Mouse (Mus musculus): ENCODE measurements around the gene Kmt2d. TPM values are rescaled to one million over a fixed set of nuclear protein-coding genes. Genes with fewer than 3 reads are reported as not detected.
A peak's percentile ranks its signal among the peaks of the same experiment; 100 is the strongest.

The Kmt2d gene
- polyA plus RNA-seq, 1 experiment from 2014 or later = 12.5 TPM

DNA sequence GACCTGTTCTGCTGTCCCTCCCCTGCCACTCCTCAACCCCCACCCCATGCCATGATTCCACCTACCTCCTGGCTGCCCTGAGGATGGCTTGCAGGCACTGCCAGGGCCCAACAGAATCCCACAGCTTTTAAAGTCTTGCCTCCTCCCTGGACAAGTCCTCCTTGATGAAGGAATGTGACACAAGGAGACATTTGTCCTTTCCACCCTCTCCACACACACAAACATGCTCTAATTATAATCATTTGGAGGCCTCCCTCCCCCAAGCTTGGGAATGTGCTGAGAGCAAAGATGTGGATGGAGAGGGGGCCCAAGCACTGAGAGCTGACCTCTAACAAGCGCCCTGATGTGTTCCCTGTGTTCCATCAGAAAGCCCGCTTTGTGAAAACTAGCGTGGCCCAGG lies 61.6 kb downstream of the Kmt2d start, which contains the start of gene Ddn:
Ddn (minus strand) TSS at position 101 of the 400 bp plus-strand sequence.
- Histone ChIP-seq H3K27ac (no peak within 1 kb of the TSS), H3K4me2 (replicated peaks) (peak within 1 kb of the TSS; percentile 80; the same call in 1 of the 2 replicates)
- ATAC-seq (ENCODE audit: low FRiP score) = no peak

DNA sequence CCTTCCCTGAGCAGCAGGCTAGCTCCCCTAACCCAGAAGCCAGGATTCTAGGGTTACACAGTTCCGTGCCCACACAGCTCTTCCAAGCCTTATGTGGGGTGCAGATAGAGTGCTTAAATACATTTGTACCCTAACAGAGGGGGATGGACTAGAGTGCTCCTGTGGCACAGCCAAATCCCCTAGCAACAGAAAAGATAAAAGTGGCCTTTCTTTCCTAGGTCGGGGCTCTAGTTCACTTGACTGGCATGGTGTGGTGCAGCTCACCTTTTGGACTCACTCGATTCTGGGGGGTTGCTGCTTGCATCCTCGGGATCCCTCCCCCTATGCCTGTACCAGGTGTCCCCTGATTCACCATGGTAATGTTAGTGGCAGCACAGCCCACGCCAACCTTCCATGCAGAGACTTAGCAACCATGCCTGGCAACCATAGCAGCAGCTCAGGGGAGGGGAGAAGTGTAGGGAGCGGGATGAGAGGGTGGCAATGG lies 62.3 kb downstream of the Kmt2d start:
- 0 out of 2 replicates have a peak overlapping the region, but pooled peaks have one; percentile 43 for H3K4me3 ChIP-seq
- H3K9ac ChIP-seq = no peak overlapping the region
- peaks cover 22% of the 10 kb centered on the region for H3K36me3 ChIP-seq
- no peak for ATAC-seq (ENCODE audit: low FRiP score)
- H3K4me2 ChIP-seq (replicated peaks) = no peak overlapping the region
- no peak overlapping the region for H3K27ac ChIP-seq
- H3K4me1 ChIP-seq = peaks cover 36% of the 10 kb centered on the region
- WGBS = 2% methylated on average over 6 of the region's 6 CpGs
- H3K27me3 ChIP-seq = peaks cover 72% of the 10 kb centered on the region
- no peaks in the 10 kb centered on the region for H3K9me3 ChIP-seq (replicated peaks)

More for the DNA sequence above, 61.6 kb downstream of the Kmt2d start, which contains the start of gene Ddn:
- no peak within 1 kb of the TSS for H3K9ac ChIP-seq
- H3K4me3 ChIP-seq = peak within 1 kb of the TSS; percentile 43; the same call in 1 of the 2 replicates
- H3K27me3 ChIP-seq = peaks cover 65% of the 10 kb centered on the region
- H3K4me1 ChIP-seq = peaks cover 36% of the 10 kb centered on the region
- no peaks in the 10 kb centered on the region for H3K9me3 ChIP-seq (replicated peaks)
- peaks cover 29% of the 10 kb centered on the region for H3K36me3 ChIP-seq
- 38% methylated on average over 3 of the region's 3 CpGs for WGBS

DNA sequence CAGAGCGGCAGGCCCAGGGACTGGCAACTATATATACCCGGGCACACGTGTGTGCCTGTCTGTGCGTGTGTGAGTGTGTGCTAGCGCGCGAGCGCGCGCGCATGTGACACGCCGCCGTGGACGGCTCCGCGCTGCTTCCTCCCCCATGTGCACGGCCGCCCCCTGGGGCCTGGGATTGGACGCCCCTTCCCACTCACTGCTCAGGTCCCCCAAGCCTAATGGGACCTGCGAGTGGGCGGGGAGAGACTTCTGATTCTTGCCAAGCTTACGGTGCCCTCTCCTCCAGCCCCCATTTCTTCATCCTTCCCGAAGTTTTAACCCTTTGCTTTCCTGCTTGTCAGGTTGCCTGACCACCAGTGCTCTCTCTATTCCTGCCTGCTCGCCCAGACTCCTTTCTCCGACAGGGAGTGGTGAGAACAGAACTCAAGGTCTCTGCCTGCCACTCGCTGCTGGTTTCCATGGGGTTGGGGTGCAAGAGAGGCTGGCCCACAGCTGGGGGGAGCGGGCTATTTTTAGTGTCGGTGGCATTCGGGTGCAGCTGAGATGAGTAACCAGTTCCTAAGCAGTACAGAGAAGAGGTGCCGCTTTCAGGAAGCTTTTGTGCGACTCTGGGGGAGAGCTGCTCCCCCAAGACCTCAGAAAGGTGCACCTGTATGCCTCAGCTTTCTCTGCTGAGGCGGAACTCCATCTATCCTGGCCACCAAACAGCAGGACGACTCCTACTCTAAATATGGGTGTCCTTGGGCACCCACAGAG lies 62.9 kb downstream of the Kmt2d start:
- Histone ChIP-seq H3K27ac (no peak overlapping the region), H3K9me3 (replicated peaks) (no peaks in the 10 kb centered on the region), H3K4me2 (replicated peaks) (peak overlapping the region; percentile 80), H3K9ac (peak overlapping the region; percentile 20; the same call in 1 of the 2 replicates), H3K36me3 (peaks cover 15% of the 10 kb centered on the region), H3K4me1 (peaks cover 40% of the 10 kb centered on the region), H3K27me3 (peaks cover 78% of the 10 kb centered on the region), H3K4me3 (peak overlapping the region; percentile 43)
- WGBS = 2% methylated on average over 34 of the region's 34 CpGs
- no peak for ATAC-seq (ENCODE audit: low FRiP score)

DNA sequence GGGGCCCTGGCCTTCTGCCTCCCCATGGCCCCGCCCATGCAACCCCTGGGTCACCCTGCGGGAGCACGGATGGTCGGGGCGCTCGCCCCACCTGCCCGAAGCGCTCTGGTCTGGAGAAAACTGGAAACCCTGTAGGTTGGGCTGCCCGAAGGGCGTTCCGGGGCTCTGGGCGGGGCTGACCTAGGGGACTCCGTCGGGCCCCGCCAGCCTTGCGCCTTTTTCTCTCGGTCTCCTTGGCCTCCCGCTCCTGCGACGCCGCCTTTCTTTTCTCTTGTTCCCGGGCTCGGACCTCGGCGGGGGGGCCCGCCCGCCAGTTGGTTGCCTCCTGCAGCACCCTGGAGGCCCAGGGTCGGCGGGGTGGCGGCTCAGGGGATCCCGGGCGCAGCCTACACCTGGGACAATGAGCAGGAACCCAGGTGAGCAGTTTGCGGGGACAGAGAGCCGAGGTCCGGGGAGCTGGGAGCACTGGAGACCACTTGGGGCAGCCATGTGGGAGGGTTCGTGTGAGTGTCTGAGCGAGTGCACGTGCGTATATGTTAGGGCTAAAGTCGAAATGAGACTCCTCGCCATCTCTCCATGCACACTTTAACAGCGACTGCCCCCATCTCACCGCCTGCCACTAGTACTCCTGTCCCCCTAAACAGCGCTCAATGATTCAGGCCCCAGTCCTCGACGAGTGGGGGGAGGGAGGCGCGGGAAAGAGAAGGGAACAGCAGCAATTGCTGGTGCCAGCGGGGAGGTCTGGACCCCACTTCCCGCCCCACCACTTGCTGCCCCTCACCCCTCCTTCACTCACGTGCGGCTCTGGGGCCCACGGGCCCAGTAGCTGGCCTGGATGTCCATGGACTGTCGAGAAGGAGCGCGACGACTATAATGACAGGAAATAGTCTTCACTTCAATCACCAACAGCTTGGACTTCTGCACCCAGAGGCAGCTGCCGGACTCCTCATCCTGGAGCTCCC lies 63.9 kb downstream of the Kmt2d start:
- Histone ChIP-seq H3K4me3 (peak overlapping the region; percentile 43), H3K9ac (peak overlapping the region; percentile 29), H3K27me3 (peaks cover 88% of the 10 kb centered on the region), H3K27ac (no peak overlapping the region), H3K4me2 (replicated peaks) (peak overlapping the region; percentile 80), H3K4me1 (peaks cover 41% of the 10 kb centered on the region), H3K36me3 (peaks cover 9% of the 10 kb centered on the region; the same call in 1 of the 2 replicates), H3K9me3 (replicated peaks) (no peaks in the 10 kb centered on the region)
- WGBS = under 1% methylated on average over 58 of the region's 58 CpGs
- 0 out of 2 replicates have a peak, but pooled peaks have one; percentile 7 for ATAC-seq (ENCODE audit: low FRiP score)

DNA sequence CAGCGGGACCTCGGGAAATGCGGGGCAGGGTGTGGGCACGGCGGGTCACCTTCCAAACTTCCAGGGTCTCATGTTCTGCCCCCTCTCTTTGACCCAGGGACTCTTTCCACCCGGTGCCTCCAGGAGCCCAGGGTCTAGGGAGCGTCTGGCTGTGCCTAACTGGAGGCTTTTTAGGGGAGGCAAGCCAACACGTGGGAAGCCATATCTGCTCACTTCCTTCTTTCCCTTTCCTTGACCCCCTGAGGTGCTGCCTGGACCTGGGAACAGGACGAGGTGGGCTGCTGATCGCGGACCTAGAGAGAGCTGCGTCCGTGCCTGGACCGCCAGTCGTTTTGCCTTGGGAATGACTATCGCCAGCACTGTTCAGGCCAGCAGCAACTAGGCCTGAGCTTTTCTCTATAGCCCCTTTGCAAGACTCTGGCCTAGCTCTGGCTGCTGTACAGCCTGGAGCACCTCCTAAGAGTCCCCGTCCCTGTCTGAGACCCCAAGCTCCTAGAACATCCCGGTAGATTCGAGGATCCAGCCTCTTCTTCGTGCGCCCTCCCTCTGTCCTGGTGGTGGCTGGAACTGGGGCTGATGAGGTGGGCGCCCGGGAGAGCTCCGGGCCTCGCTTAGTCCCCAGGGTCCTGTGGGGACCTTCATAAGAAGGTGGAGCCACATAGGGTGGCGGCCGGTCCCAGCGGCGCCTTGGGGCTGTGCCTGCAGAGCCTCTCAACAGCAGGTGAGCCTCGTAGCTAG lies 64.8 kb downstream of the Kmt2d start:
- Histone ChIP-seq H3K9ac (peak overlapping the region; percentile 29; the same call in 1 of the 2 replicates), H3K36me3 (peaks cover 6% of the 10 kb centered on the region; the same call in 1 of the 2 replicates), H3K4me2 (replicated peaks) (peak overlapping the region; percentile 80), H3K4me1 (peaks cover 41% of the 10 kb centered on the region), H3K27ac (no peak overlapping the region), H3K9me3 (replicated peaks) (no peaks in the 10 kb centered on the region), H3K27me3 (peaks cover 96% of the 10 kb centered on the region), H3K4me3 (peak overlapping the region; percentile 43)
- no peak; the same call in 1 of the 2 replicates for ATAC-seq (ENCODE audit: low FRiP score)
- 3% methylated on average over 30 of the region's 30 CpGs for WGBS

DNA sequence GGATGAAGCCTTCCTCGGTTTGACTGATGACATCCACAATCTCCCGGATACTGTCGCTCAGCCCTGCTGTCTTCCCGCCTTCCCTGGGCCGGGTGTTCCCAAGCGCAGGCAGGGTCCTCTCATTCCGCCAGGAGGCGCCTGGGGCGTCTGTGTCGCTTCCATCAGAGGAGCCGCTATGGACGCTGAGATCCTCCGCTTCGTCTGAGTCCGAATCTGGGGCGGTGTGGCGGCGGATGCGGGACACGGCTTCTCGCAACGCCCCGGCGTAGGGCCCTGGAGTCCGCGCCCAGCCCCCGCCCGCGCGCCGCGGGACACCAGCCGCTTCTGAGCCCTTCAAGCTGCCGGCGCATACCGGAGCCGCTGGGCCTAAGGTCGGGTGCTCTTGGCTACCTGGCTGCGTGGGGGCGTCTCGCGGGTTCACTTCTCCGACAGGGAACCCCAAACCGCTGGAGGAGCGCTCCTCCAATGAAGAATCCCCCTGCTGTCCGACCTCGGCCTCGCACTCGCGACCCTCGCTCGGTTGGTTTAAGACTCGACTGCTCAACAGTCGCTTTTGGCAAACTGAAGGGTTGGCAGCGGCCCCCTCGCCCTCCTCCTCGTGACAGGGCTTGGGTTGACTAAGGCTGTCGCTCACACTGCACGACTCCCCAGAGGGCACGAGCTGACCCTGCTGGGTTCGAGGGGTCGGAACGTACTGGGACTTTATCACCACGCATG lies 65.5 kb downstream of the Kmt2d start:
- no peaks in the 10 kb centered on the region for H3K9me3 ChIP-seq (replicated peaks)
- no peaks in the 10 kb centered on the region for H3K36me3 ChIP-seq
- H3K27ac ChIP-seq = peak overlapping the region; percentile 12; the same call in 1 of the 2 replicates
- WGBS = under 1% methylated on average over 64 of the region's 64 CpGs
- H3K4me3 ChIP-seq = peak overlapping the region; percentile 43
- ATAC-seq (ENCODE audit: low FRiP score) = no peak
- peaks cover 97% of the 10 kb centered on the region for H3K27me3 ChIP-seq
- peak overlapping the region; percentile 62 for H3K9ac ChIP-seq
- H3K4me2 ChIP-seq (replicated peaks) = peak overlapping the region; percentile 80
- peaks cover 41% of the 10 kb centered on the region for H3K4me1 ChIP-seq

DNA sequence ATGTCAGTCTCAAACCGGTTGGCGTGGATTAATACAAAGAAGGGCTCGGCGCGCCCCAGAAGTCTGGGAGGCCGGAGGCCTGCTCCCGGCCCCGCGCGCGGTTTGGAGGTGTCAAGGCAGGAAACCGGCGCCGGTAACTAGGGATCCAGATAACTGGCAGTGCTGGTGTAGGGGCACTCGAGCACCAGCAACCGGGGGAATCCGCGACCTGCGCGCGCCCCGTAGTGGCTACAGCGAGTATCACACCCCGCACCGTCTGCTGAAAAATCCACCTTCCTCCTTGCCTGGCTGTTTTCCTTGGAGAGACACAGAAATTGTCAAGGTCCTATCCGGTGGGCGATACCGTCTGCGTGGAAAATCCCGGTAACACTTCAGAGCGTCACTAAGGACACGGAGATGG lies 67.0 kb downstream of the Kmt2d start:
- ATAC-seq (ENCODE audit: low FRiP score) = no peak
- H3K27ac ChIP-seq = no peak overlapping the region
- whole genome bisulfite sequencing = under 1% methylated on average over 32 of the region's 32 CpGs
- H3K4me2 ChIP-seq (replicated peaks) = peak overlapping the region; percentile 21
- H3K9me3 ChIP-seq (replicated peaks) = no peaks in the 10 kb centered on the region
- peaks cover 100% of the 10 kb centered on the region for H3K27me3 ChIP-seq
- no peaks in the 10 kb centered on the region for H3K36me3 ChIP-seq
- no peak overlapping the region; the same call in 1 of the 2 replicates for H3K9ac ChIP-seq
- H3K4me1 ChIP-seq = peaks cover 41% of the 10 kb centered on the region
- no peak overlapping the region for H3K4me3 ChIP-seq

DNA sequence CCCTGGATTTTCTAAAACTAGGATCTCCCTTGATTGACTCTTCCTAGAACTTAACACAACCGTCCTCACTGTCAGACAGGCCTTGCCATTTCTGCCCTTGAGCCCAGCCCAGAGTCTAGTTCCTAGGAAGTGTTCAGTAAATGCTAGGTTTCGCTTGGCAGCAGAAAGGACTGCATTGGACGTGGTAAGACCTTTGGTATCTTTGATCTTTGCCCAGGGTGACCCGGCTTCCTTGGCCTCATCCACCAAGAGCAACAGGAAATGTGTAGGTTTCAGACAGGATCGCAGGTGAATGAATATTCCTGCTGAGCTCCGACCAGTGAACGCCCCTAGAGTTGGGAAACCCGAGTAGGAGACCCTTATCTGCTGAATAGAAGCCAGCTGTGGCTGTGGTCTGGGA lies 68.1 kb downstream of the Kmt2d start:
- Histone ChIP-seq H3K36me3 (no peaks in the 10 kb centered on the region), H3K4me3 (no peak overlapping the region), H3K27ac (no peak overlapping the region), H3K4me1 (peaks cover 46% of the 10 kb centered on the region), H3K9me3 (replicated peaks) (no peaks in the 10 kb centered on the region), H3K27me3 (peaks cover 100% of the 10 kb centered on the region), H3K4me2 (replicated peaks) (no peak overlapping the region), H3K9ac (0 out of 2 replicates have a peak overlapping the region, but pooled peaks have one; percentile 23)
- WGBS = 3% methylated on average over 8 of the region's 8 CpGs
- ATAC-seq (ENCODE audit: low FRiP score) = no peak

DNA sequence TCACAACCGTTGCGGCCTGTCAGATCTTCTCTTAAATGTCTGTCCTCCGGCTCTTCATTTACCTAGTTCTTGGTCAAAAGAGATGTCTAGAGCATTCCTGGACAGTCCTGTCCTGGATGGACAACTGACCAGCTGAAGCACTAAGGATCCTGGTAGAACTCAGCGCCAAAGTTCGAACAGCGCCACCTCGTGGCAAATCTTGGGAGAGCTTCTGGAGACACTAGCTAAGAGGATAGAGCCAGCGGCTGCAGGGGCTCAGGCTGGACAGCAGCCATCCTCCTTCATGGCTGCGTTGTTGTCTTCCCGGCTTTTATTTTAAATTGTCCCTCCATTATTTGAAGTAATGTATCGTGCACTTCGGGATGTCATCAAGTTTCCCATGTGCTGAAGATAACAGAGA lies 71.6 kb downstream of the Kmt2d start:
- H3K36me3 ChIP-seq = no peaks in the 10 kb centered on the region
- H3K27ac ChIP-seq = no peak overlapping the region
- no peak overlapping the region for H3K4me3 ChIP-seq
- no peak for ATAC-seq (ENCODE audit: low FRiP score)
- no peaks in the 10 kb centered on the region for H3K9me3 ChIP-seq (replicated peaks)
- 10% methylated on average over 12 of the region's 12 CpGs for WGBS
- H3K9ac ChIP-seq = no peak overlapping the region
- H3K27me3 ChIP-seq = peaks cover 100% of the 10 kb centered on the region
- H3K4me1 ChIP-seq = peaks cover 36% of the 10 kb centered on the region
- H3K4me2 ChIP-seq (replicated peaks) = no peak overlapping the region

DNA sequence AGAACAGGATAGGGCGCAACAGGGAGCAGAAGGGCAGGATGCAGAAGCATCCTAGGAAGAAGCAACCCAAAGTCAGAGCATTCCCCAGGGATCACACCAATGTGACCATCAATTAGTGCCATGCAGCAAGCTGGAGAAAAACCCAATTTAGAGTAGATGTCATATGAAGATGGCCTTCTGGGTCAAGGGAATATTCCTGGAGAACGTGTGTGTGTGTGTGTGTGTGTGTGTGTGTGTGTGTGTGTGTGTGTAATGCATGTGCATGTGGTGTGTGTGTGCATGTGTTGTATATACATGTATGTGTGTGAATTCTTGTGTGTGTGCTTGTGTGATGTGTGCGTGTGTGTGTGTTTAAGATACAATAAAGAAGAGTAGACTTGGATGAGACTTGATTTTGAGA lies 72.1 kb downstream of the Kmt2d start:
- Histone ChIP-seq H3K4me1 (peaks cover 36% of the 10 kb centered on the region), H3K9me3 (replicated peaks) (no peaks in the 10 kb centered on the region), H3K9ac (no peak overlapping the region), H3K27ac (no peak overlapping the region), H3K36me3 (no peaks in the 10 kb centered on the region), H3K4me2 (replicated peaks) (no peak overlapping the region), H3K27me3 (peaks cover 100% of the 10 kb centered on the region), H3K4me3 (no peak overlapping the region)
- 45% methylated on average over 3 of the region's 3 CpGs for WGBS
- ATAC-seq (ENCODE audit: low FRiP score) = no peak
